Mouse (Mus musculus): ENCODE results near the gene Ythdf2. TPM values are rescaled to one million over a fixed set of nuclear protein-coding genes. Genes with fewer than 3 reads are reported as not detected.

The Ythdf2 gene
- polyA plus RNA-seq, 1 experiment from 2014 or later = 26.9 TPM

GRCm38 (mm10) chr4:132198285-132198712 lies 13.8 kb downstream of the Ythdf2 start:
- no peak overlapping the region for H3K9ac ChIP-seq (replicated peaks)
- no peaks in the 10 kb centered on the region for H3K27me3 ChIP-seq (ENCODE audit: insufficient read depth, low read length)
- WGBS (ENCODE audit: insufficient replicate concordance) = 25% methylated on average over 4 of the region's 4 CpGs
- TF ChIP-seq EP300 (IDR thresholded peaks at IDR 0.05; ENCODE audit: low read depth) (no peak; the same call in 1 of the 2 replicates), CTCF (IDR thresholded peaks at IDR 0.05; ENCODE audit: low read depth) (peak; percentile 76)
- H3K9me3 ChIP-seq (ENCODE audit: low read length) = no peaks in the 10 kb centered on the region
- H3K27ac ChIP-seq (ENCODE audit: low read depth) = peak overlapping the region; percentile 41
- no peak overlapping the region for H3K4me3 ChIP-seq (ENCODE audit: low read depth, low read length)
- no peak overlapping the region for H3K4me2 ChIP-seq (ENCODE audit: low read depth, low read length)
- DNase-seq (peak; percentile 39), ATAC-seq (peak; percentile 89)
- H3K36me3 ChIP-seq (replicated peaks; ENCODE audit: insufficient read depth, low read length) = peaks cover 15% of the 10 kb centered on the region
- peaks cover 30% of the 10 kb centered on the region for H3K4me1 ChIP-seq (ENCODE audit: insufficient read depth)

DNA sequence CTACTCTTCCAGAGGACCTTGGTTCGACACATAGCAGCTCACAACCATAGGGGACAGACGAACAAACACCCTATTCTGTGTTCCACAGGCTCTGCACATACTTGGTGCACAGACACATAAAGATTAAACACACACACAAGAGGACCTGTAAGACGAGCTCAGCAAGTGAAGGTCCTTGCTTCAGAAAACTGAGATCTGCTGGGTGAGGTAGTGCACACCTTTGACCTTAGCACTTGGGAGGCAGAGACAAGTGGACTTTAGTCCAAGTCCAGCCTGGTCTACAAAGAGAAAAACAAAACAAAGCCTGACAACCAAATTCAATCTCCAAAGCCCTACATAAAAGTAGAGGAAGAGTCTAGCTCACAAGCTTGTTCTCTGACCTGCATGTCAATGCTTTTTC lies 17.1 kb downstream of the Ythdf2 start:
- Histone ChIP-seq H3K4me1 (ENCODE audit: insufficient read depth) (peaks cover 23% of the 10 kb centered on the region), H3K9ac (replicated peaks) (no peak overlapping the region), H3K27ac (ENCODE audit: low read depth) (peak overlapping the region; percentile 57), H3K9me3 (ENCODE audit: low read length) (no peaks in the 10 kb centered on the region), H3K36me3 (replicated peaks; ENCODE audit: insufficient read depth, low read length) (peaks cover 12% of the 10 kb centered on the region), H3K4me2 (ENCODE audit: low read depth, low read length) (peak overlapping the region; percentile 33; the same call in 1 of the 2 replicates), H3K4me3 (ENCODE audit: low read depth, low read length) (no peak overlapping the region), H3K27me3 (ENCODE audit: insufficient read depth, low read length) (no peaks in the 10 kb centered on the region)
- peak; percentile 24; the same call in 1 of the 2 replicates for ATAC-seq
- no peak for DNase-seq
- 58% methylated on average over 3 of the region's 3 CpGs for WGBS (ENCODE audit: insufficient replicate concordance)
- TF ChIP-seq EP300 (IDR thresholded peaks at IDR 0.05; ENCODE audit: low read depth) (no peak), CTCF (IDR thresholded peaks at IDR 0.05; ENCODE audit: low read depth) (no peak)

GRCm38 (mm10) chr4:132194373-132194772 lies 17.7 kb downstream of the Ythdf2 start:
- H3K27ac ChIP-seq (ENCODE audit: low read depth) = peak overlapping the region; percentile 57
- H3K4me1 ChIP-seq (ENCODE audit: insufficient read depth) = peaks cover 19% of the 10 kb centered on the region
- H3K4me2 ChIP-seq (ENCODE audit: low read depth, low read length) = no peak overlapping the region
- no peak for DNase-seq
- H3K27me3 ChIP-seq (ENCODE audit: insufficient read depth, low read length) = no peaks in the 10 kb centered on the region
- no peaks in the 10 kb centered on the region for H3K9me3 ChIP-seq (ENCODE audit: low read length)
- TF ChIP-seq CTCF (IDR thresholded peaks at IDR 0.05; ENCODE audit: low read depth) (no peak), EP300 (IDR thresholded peaks at IDR 0.05; ENCODE audit: low read depth) (no peak)
- H3K4me3 ChIP-seq (ENCODE audit: low read depth, low read length) = no peak overlapping the region
- no peak overlapping the region for H3K9ac ChIP-seq (replicated peaks)
- no peak for ATAC-seq
- H3K36me3 ChIP-seq (replicated peaks; ENCODE audit: insufficient read depth, low read length) = peaks cover 13% of the 10 kb centered on the region
- 80% methylated on average over 6 of the region's 6 CpGs for WGBS (ENCODE audit: insufficient replicate concordance)

DNA sequence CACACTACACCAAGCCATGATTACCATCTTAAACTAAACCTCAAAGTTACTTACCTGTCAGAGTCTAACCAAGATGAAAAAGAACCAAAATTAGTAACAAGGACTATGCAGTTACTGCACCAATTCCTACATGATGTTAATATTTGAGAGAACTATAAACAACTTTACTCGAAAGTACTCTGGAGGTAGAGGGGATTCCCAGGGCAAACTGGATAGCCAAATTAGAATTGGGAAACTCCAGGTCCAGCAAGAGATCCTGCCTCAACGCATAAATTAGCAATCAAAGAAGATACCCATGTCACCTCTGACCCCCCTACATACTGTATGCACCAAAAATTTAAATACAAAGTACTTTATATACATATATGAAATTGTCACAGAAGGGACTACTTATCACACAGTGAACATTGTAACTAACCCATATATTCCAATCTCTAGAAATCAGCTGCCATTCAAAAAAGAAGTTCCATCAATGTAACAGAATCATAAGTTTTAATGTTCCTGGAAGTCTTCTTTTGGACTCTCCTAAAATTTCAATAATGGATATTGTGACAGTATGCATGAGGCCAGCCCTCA lies 24.2 kb downstream of the Ythdf2 start:
- no peak overlapping the region for H3K4me2 ChIP-seq (ENCODE audit: low read depth, low read length)
- H3K27ac ChIP-seq (ENCODE audit: low read depth) = no peak overlapping the region
- WGBS (ENCODE audit: insufficient replicate concordance) = 81% methylated on average over 2 of the region's 2 CpGs
- ATAC-seq (no peak), DNase-seq (no peak)
- no peaks in the 10 kb centered on the region for H3K9me3 ChIP-seq (ENCODE audit: low read length)
- no peaks in the 10 kb centered on the region for H3K27me3 ChIP-seq (ENCODE audit: insufficient read depth, low read length)
- no peak overlapping the region for H3K4me3 ChIP-seq (ENCODE audit: low read depth, low read length)
- no peaks in the 10 kb centered on the region for H3K4me1 ChIP-seq (ENCODE audit: insufficient read depth)
- H3K36me3 ChIP-seq (replicated peaks; ENCODE audit: insufficient read depth, low read length) = peaks cover 41% of the 10 kb centered on the region
- TF ChIP-seq EP300 (IDR thresholded peaks at IDR 0.05; ENCODE audit: low read depth) = no peak
- TF ChIP-seq CTCF (IDR thresholded peaks at IDR 0.05; ENCODE audit: low read depth) = no peak
- H3K9ac ChIP-seq (replicated peaks) = no peak overlapping the region

DNA sequence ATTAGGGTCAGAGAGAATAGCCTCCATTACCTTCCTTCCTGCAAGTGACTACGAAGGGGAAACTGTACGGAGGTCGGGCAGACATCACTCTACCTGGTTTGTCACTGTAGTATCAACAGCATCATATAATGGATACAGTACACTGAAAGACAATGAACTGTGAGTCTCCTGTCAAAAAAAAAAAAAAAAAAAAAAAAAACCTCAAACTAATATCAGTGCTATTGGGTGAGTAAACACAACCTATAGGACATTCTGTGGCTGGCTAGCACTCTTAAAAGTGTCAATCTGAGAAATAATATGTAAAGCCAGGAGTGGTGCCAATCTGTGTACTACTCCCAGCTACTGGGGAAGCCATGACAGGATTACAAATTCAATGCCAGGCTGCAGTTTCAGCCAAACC lies 28.9 kb downstream of the Ythdf2 start:
- WGBS (ENCODE audit: insufficient replicate concordance) = 81% methylated on average over 3 of the region's 3 CpGs
- no peaks in the 10 kb centered on the region for H3K4me1 ChIP-seq (ENCODE audit: insufficient read depth)
- ATAC-seq (no peak), DNase-seq (no peak)
- H3K9ac ChIP-seq (replicated peaks) = no peak overlapping the region
- no peaks in the 10 kb centered on the region for H3K9me3 ChIP-seq (ENCODE audit: low read length)
- no peaks in the 10 kb centered on the region for H3K27me3 ChIP-seq (ENCODE audit: insufficient read depth, low read length)
- H3K27ac ChIP-seq (ENCODE audit: low read depth) = no peak overlapping the region
- no peak overlapping the region for H3K4me3 ChIP-seq (ENCODE audit: low read depth, low read length)
- H3K36me3 ChIP-seq (replicated peaks; ENCODE audit: insufficient read depth, low read length) = peaks cover 28% of the 10 kb centered on the region
- no peak overlapping the region for H3K4me2 ChIP-seq (ENCODE audit: low read depth, low read length)
- TF ChIP-seq EP300 (IDR thresholded peaks at IDR 0.05; ENCODE audit: low read depth) (no peak), CTCF (IDR thresholded peaks at IDR 0.05; ENCODE audit: low read depth) (no peak)

DNA sequence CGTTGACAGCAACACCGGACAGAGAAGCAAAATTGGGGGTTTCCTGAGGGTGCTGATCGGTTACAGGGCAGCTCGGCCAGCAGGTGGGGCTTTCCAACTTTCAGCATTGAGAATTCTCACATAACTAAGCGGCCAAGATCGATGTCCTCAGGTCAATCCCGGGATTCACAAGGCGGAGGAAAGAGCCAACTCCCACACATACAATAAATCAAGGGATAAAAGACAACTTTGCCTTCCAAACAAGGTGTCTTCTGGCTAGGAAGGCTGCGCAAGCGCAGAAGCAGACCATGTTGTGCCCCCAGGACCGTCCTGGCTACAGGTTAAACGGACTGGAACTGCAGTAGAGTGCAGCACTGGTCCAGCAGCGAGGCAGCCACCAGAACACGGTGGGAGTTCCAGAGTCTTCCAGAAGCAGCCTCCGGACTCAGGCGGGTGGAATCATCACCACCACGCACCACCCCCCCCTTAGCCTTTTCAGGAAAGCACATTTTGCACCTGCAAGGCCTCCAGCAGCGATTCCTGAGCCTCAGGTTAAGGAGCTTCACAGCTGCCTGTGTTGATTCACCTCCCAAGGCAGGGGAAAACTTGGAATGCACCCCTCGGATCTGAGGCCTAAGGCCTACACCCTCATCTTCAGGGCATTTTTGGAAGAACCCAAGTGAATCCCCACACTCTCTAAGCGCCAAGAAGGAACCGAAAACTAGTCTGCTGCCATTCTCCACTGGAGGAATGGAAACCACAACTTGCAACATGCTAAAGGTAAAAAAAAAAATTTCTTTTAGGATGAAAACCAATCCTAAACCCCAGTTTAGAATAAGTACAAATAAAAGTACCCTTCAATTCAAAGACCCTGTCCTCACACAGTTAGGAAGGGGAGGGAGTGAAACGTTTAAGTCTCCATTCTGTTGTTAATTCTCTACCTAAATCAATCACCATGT lies 30.1 kb downstream of the Ythdf2 start:
- H3K4me1 ChIP-seq (ENCODE audit: insufficient read depth) = no peaks in the 10 kb centered on the region
- TF ChIP-seq CTCF (IDR thresholded peaks at IDR 0.05; ENCODE audit: low read depth) = peak; percentile 31; the same call in 1 of the 2 replicates
- no peak for TF ChIP-seq EP300 (IDR thresholded peaks at IDR 0.05; ENCODE audit: low read depth)
- peaks cover 23% of the 10 kb centered on the region for H3K36me3 ChIP-seq (replicated peaks; ENCODE audit: insufficient read depth, low read length)
- H3K9me3 ChIP-seq (ENCODE audit: low read length) = no peaks in the 10 kb centered on the region
- no peak overlapping the region for H3K27ac ChIP-seq (ENCODE audit: low read depth)
- no peak for ATAC-seq
- H3K27me3 ChIP-seq (ENCODE audit: insufficient read depth, low read length) = no peaks in the 10 kb centered on the region
- no peak overlapping the region for H3K4me2 ChIP-seq (ENCODE audit: low read depth, low read length)
- DNase-seq = no peak
- 66% methylated on average over 22 of the region's 22 CpGs for WGBS (ENCODE audit: insufficient replicate concordance)
- H3K9ac ChIP-seq (replicated peaks) = no peak overlapping the region
- no peak overlapping the region for H3K4me3 ChIP-seq (ENCODE audit: low read depth, low read length)

Data from liver, postnatal 0 days (tissue).